ENCODE assay signal across 14 mouse cellular contexts in the genomic region with DNA sequence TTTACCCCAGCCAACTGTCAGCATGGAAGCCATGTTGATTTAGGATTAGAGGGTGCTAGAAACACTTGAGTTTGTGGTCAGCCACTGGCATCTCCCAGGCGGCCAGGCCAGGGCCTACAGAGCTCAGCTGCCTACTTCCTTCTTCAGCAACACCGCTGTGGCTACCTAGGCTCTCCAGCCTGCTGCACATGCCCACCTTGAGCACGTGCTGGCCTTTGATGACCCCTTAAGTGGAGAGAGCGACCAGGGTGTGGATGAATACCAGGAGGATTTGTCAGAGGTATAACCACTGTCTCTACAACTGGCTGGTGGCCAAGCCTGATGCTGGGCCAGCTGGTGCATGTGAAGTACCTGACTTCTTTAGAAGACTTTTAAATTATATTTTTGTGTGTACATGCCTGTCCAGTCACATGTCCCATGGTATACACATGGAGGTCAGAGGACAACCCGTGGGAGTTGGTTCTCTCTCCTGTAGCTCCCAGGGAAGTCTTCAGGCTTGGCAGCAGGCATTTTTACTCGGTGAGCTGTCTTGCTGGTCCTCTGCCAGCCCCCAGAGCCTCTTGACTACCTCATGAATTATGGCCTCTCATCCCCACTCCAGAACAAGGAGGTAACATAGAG. TPM values are rescaled to one million over a fixed set of nuclear protein-coding genes. Genes with fewer than 3 reads are reported as not detected.
DNase-seq lines count a peak whose midpoint lies in the region; ATAC-seq lines count a peak whose summit lies in the region.
"Had no signal": no experiment of that assay in that cellular context is flagged by ENCODE, and none has a peak within 500 bp of the region (broad histone marks: within the 10 kb centered on the region; RNA-seq: fewer than 3 reads in every experiment).

No protein-coding gene starts in this region.

- H3K27me3 ChIP-seq in lung, embryonic 16.5 days (ENCODE audit: control insufficient read depth, insufficient read depth, low read depth, low read length): no peaks in the 10 kb centered on the region
- no peaks in the 10 kb centered on the region for H3K27me3 ChIP-seq in forebrain, embryonic 15.5 days
- H3K27me3 ChIP-seq: limb, embryonic 13.5 days had no signal

- H3K9ac ChIP-seq in lung, embryonic 16.5 days (ENCODE audit: low read length): no peak overlapping the region
- no peak overlapping the region for H3K9ac ChIP-seq in forebrain, embryonic 15.5 days (replicated peaks)
- H3K9ac ChIP-seq: limb, embryonic 13.5 days had no signal

- no peak overlapping the region for H3K4me3 ChIP-seq in lung, embryonic 16.5 days (ENCODE audit: low read length)
- H3K4me3 ChIP-seq in forebrain, embryonic 15.5 days: no peak overlapping the region
- H3K4me3 ChIP-seq: forebrain, embryonic 10.5 days; limb, embryonic 13.5 days had no signal

- peak; percentile 36 for ATAC-seq in lung, embryonic 16.5 days (ENCODE audit: low read depth)
- ATAC-seq in forebrain, embryonic 15.5 days (replicated peaks): no peak

- H3K36me3 ChIP-seq in lung, embryonic 16.5 days (ENCODE audit: control insufficient read depth, insufficient read depth, low read length): peaks cover 33% of the 10 kb centered on the region
- peaks cover 50% of the 10 kb centered on the region for H3K36me3 ChIP-seq in forebrain, embryonic 15.5 days

- H3K27ac ChIP-seq in lung, embryonic 16.5 days (ENCODE audit: low read length): no peak overlapping the region
- no peak overlapping the region for H3K27ac ChIP-seq in forebrain, embryonic 15.5 days (replicated peaks)
- H3K27ac ChIP-seq: forebrain, embryonic 10.5 days; limb, embryonic 13.5 days had no signal

- whole genome bisulfite sequencing in lung, embryonic 16.5 days: 70% methylated on average over 6 of the region's 6 CpGs
- WGBS in forebrain, embryonic 15.5 days: 86% methylated on average over 6 of the region's 6 CpGs

- no peaks in the 10 kb centered on the region for H3K9me3 ChIP-seq in lung, embryonic 16.5 days (ENCODE audit: control insufficient read depth, low read length)
- H3K9me3 ChIP-seq in forebrain, embryonic 15.5 days: no peaks in the 10 kb centered on the region
- H3K9me3 ChIP-seq: forebrain, embryonic 10.5 days; limb, embryonic 13.5 days had no signal

- H3K4me1 ChIP-seq in lung, embryonic 16.5 days (replicated peaks; ENCODE audit: control insufficient read depth, insufficient read depth, low read length): no peaks in the 10 kb centered on the region
- no peaks in the 10 kb centered on the region for H3K4me1 ChIP-seq in forebrain, embryonic 15.5 days
- H3K4me1 ChIP-seq: forebrain, embryonic 10.5 days; limb, embryonic 13.5 days had no signal

- H3K4me2 ChIP-seq in lung, embryonic 16.5 days (ENCODE audit: low read depth, low read length): no peak overlapping the region
- no peak overlapping the region for H3K4me2 ChIP-seq in forebrain, embryonic 15.5 days (replicated peaks)
- H3K4me2 ChIP-seq: limb, embryonic 13.5 days had no signal

- DNase-seq in ovary, postnatal 14 days (ENCODE audit: low spot score): peak; percentile 34
- DNase-seq in ovary, postnatal 10 days (ENCODE audit: low spot score): no peak
- peak; percentile 84 for DNase-seq in adrenal gland, adult 2 months
- peak; percentile 54 to 55 for DNase-seq in urinary bladder, postnatal 36 days (ENCODE audit: low spot score in 2 of 2)
- DNase-seq in thymus, postnatal 25 days: no peak
- DNase-seq: cerebellum, adult 8-10 months; heart, postnatal 10 days; kidney, postnatal 10 days; right cerebral cortex, postnatal 25 days had no signal

RNA-seq across cellular contexts. Expression of gene Mcat, which starts 11.3 kb away (rescaled TPM):
- total RNA-seq in adrenal gland, adult 2 months (2021): 10 to 100 TPM; 26.2 to 45.8 TPM
- 86.0 and 113 TPM in 2 replicates for polyA plus RNA-seq in adrenal gland, adult 2 months (2012; rRNA removed)
- 26.6 and 28.2 TPM in 2 replicates for polyA plus RNA-seq in lung, embryonic 16.5 days (2015; fragmentation: Nextera tagmentation; extraction: Ambion mirVana)
- polyA plus RNA-seq in forebrain, embryonic 15.5 days (2015; fragmentation: Nextera tagmentation; extraction: Ambion mirVana): 36.0 and 38.8 TPM in 2 replicates

RNA-seq across cellular contexts. Expression of gene Tspo, which starts 11.4 kb away (rescaled TPM):
- 100 to 1,000 TPM; 298 to 606 TPM for total RNA-seq in adrenal gland, adult 2 months (2021)
- 1,564 and 1,830 TPM in 2 replicates for polyA plus RNA-seq in adrenal gland, adult 2 months (2012; rRNA removed)
- polyA plus RNA-seq in lung, embryonic 16.5 days (2015; fragmentation: Nextera tagmentation; extraction: Ambion mirVana): 112 and 142 TPM in 2 replicates
- 10.5 and 11.2 TPM in 2 replicates for polyA plus RNA-seq in forebrain, embryonic 15.5 days (2015; fragmentation: Nextera tagmentation; extraction: Ambion mirVana)

RNA-seq across cellular contexts. Expression of gene Ttll12, which starts 20.1 kb away (rescaled TPM):
- 10 to 100 TPM; 31.7 to 46.2 TPM for total RNA-seq in adrenal gland, adult 2 months (2021)
- 47.4 and 48.0 TPM in 2 replicates for polyA plus RNA-seq in adrenal gland, adult 2 months (2012; rRNA removed)
- 30.5 and 32.7 TPM in 2 replicates for polyA plus RNA-seq in lung, embryonic 16.5 days (2015; fragmentation: Nextera tagmentation; extraction: Ambion mirVana)
- polyA plus RNA-seq in forebrain, embryonic 15.5 days (2015; fragmentation: Nextera tagmentation; extraction: Ambion mirVana): 45.0 and 47.2 TPM in 2 replicates

RNA-seq across cellular contexts. Expression of gene Bik, which starts 48.2 kb away (rescaled TPM):
- 1 to 10 TPM; 3.2 to 7.3 TPM for total RNA-seq in adrenal gland, adult 2 months (2021)
- polyA plus RNA-seq in adrenal gland, adult 2 months (2012; rRNA removed): 9.1 and 11.4 TPM in 2 replicates
- 15.2 and 15.5 TPM in 2 replicates for polyA plus RNA-seq in lung, embryonic 16.5 days (2015; fragmentation: Nextera tagmentation; extraction: Ambion mirVana)
- polyA plus RNA-seq in forebrain, embryonic 15.5 days (2015; fragmentation: Nextera tagmentation; extraction: Ambion mirVana): 0.60 and 1.2 TPM in 2 replicates
- total RNA-seq: granulocyte monocyte progenitor cell, adult 5-6 weeks had no signal

Comparison
In these comparisons a context has a peak if more than half of its experiments do, and no peak if none do; other contexts are left out.
1. DNase-seq: peak in ovary, postnatal 14 days (single experiment), adrenal gland, adult 2 months (single experiment) and urinary bladder, postnatal 36 days (2 of 2); none in ovary, postnatal 10 days (single experiment) and thymus, postnatal 25 days (single experiment).
2. RNA of gene Tspo, which starts 11.4 kb away (polyA plus RNA-seq): 1,564 to 1,830 TPM in adrenal gland, adult 2 months; 112 to 142 TPM in lung, embryonic 16.5 days and 10.5 to 11.2 TPM in forebrain, embryonic 15.5 days; every median in the first group is over 10 times any median in the second.